Mouse (Mus musculus) embryo, embryonic 10 days (tissue): ENCODE measurements around the gene Nppa.

Source experiments
- DNase-seq: peaks from one replicate; pipeline ENCODE4 v3.0.0-alpha.2; 2015; ENCODE audit warnings: low spot score

Nppa gene

GRCm38 (mm10) chr4:148051046-148051776, 50.7 kb downstream of the Nppa start:
- DNase-seq, result no peak
